Mouse (Mus musculus) stomach, postnatal 0 days (tissue): Measurements from ENCODE around the gene Drosha.

Experiments
- CTCF ChIP-seq: IDR thresholded peaks from 2 replicates; pipeline ENCODE4 v1.5.1; 2016; ENCODE audit warnings: antibody characterized with exemption, low read depth, mild to moderate bottlenecking, moderate library complexity
- EP300 ChIP-seq: optimal IDR thresholded peaks from 2 replicates; pipeline ENCODE3; 2016; ENCODE audit warnings: antibody characterized with exemption

GRCm38 (mm10) chr15:12795457-12795894, 29.1 kb upstream of the Drosha start:
- TF ChIP-seq CTCF, result peak; percentile 89
- no peak for TF ChIP-seq EP300
